Mouse (Mus musculus): Measurements from ENCODE around the gene Macf1. TPM values are rescaled to one million over a fixed set of nuclear protein-coding genes. Genes with fewer than 3 reads are reported as not detected.
A peak's percentile ranks its signal among the peaks of the same experiment; 100 is the strongest.

Macf1 gene
- polyA plus RNA-seq (2015; fragmentation: Nextera tagmentation; extraction: Ambion mirVana): 76.4 and 82.6 TPM in 2 replicates

GRCm38 (mm10) chr4:123684260-123684659 is at the start of gene Macf1:
Macf1 (minus strand) TSS chr4:123684360.
- Histone ChIP-seq H3K4me2 (peak within 1 kb of the TSS; percentile 71), H3K4me1 (peaks cover 40% of the 10 kb centered on the region), H3K27ac (no peak within 1 kb of the TSS), H3K36me3 (replicated peaks) (no peaks in the 10 kb centered on the region; the same call in 1 of the 2 replicates), H3K9ac (peak within 1 kb of the TSS; percentile 96), H3K27me3 (replicated peaks) (no peaks in the 10 kb centered on the region), H3K4me3 (peak within 1 kb of the TSS; percentile 87), H3K9me3 (no peaks in the 10 kb centered on the region)
- 83% methylated on average over 3 of the region's 3 CpGs for WGBS
- ATAC-seq (replicated peaks): no peak

- H3K9ac ChIP-seq: no peak overlapping the region
- no peaks in the 10 kb centered on the region for H3K27me3 ChIP-seq (replicated peaks)
- H3K4me3 ChIP-seq: no peak overlapping the region
- H3K9me3 ChIP-seq: no peaks in the 10 kb centered on the region
- no peaks in the 10 kb centered on the region for H3K4me1 ChIP-seq
- H3K4me2 ChIP-seq: no peak overlapping the region
- no peak overlapping the region for H3K27ac ChIP-seq
- 94% methylated on average over 9 of the region's 9 CpGs for WGBS
- 0 out of 2 replicates have a peak, but pooled peaks have one; percentile 9 for ATAC-seq (replicated peaks)
- peaks cover 20% of the 10 kb centered on the region for H3K36me3 ChIP-seq (replicated peaks)
These were observed 49.4 kb upstream of the Macf1 start for GRCm38 (mm10) chr4:123733532-123733931.

- no peak overlapping the region for H3K4me3 ChIP-seq
- H3K27me3 ChIP-seq (replicated peaks): no peaks in the 10 kb centered on the region
- no peak overlapping the region for H3K9ac ChIP-seq
- no peak overlapping the region for H3K4me2 ChIP-seq
- no peaks in the 10 kb centered on the region for H3K4me1 ChIP-seq
- no peak overlapping the region for H3K27ac ChIP-seq
- H3K36me3 ChIP-seq (replicated peaks): peaks cover 14% of the 10 kb centered on the region
- WGBS: 85% methylated on average over 2 of the region's 2 CpGs
- no peaks in the 10 kb centered on the region for H3K9me3 ChIP-seq
- ATAC-seq (replicated peaks): no peak
These were observed 48.8 kb upstream of the Macf1 start for GRCm38 (mm10) chr4:123732921-123733320.

GRCm38 (mm10) chr4:123732163-123732910 is 48.2 kb upstream of the Macf1 start:
- Histone ChIP-seq H3K4me2 (no peak overlapping the region), H3K27ac (no peak overlapping the region), H3K27me3 (replicated peaks) (no peaks in the 10 kb centered on the region), H3K36me3 (replicated peaks) (peaks cover 10% of the 10 kb centered on the region), H3K4me1 (no peaks in the 10 kb centered on the region), H3K9me3 (no peaks in the 10 kb centered on the region), H3K9ac (no peak overlapping the region), H3K4me3 (no peak overlapping the region)
- no peak for ATAC-seq (replicated peaks)
- WGBS: 89% methylated on average over 4 of the region's 4 CpGs

GRCm38 (mm10) chr4:123721761-123722160 is 37.6 kb upstream of the Macf1 start:
- Histone ChIP-seq H3K9me3 (no peaks in the 10 kb centered on the region), H3K36me3 (replicated peaks) (no peaks in the 10 kb centered on the region), H3K9ac (no peak overlapping the region), H3K4me1 (peaks cover 11% of the 10 kb centered on the region), H3K4me2 (no peak overlapping the region), H3K27me3 (replicated peaks) (no peaks in the 10 kb centered on the region), H3K4me3 (no peak overlapping the region), H3K27ac (no peak overlapping the region)
- ATAC-seq (replicated peaks): no peak
- WGBS: 84% methylated on average over 4 of the region's 4 CpGs

- Histone ChIP-seq H3K9me3 (no peaks in the 10 kb centered on the region), H3K4me1 (peaks cover 11% of the 10 kb centered on the region), H3K27ac (peak overlapping the region; percentile 74), H3K4me3 (peak overlapping the region; percentile 92), H3K9ac (peak overlapping the region; percentile 95), H3K27me3 (replicated peaks) (no peaks in the 10 kb centered on the region), H3K36me3 (replicated peaks) (peaks cover 15% of the 10 kb centered on the region), H3K4me2 (peak overlapping the region; percentile 83)
- 29% methylated on average over 7 of the region's 7 CpGs for WGBS
- peak; percentile 67 for ATAC-seq (replicated peaks)
These were observed 34.2 kb upstream of the Macf1 start for GRCm38 (mm10) chr4:123718434-123718780.

GRCm38 (mm10) chr4:123717574-123718433 is 33.6 kb upstream of the Macf1 start, which contains the start of gene Ndufs5:
Ndufs5 (minus strand) TSS chr4:123718202.
- Histone ChIP-seq H3K27me3 (replicated peaks) (no peaks in the 10 kb centered on the region), H3K4me2 (peak within 1 kb of the TSS; percentile 83), H3K9ac (peak within 1 kb of the TSS; percentile 95), H3K27ac (peak within 1 kb of the TSS; percentile 74), H3K9me3 (no peaks in the 10 kb centered on the region), H3K4me3 (peak within 1 kb of the TSS; percentile 92), H3K36me3 (replicated peaks) (peaks cover 18% of the 10 kb centered on the region), H3K4me1 (peaks cover 11% of the 10 kb centered on the region)
- ATAC-seq (replicated peaks): peak; percentile 95
- under 1% methylated on average over 40 of the region's 40 CpGs for WGBS

- peaks cover 24% of the 10 kb centered on the region for H3K36me3 ChIP-seq (replicated peaks)
- no peak overlapping the region for H3K4me2 ChIP-seq
- 100% methylated on average over 2 of the region's 3 CpGs for WGBS
- no peaks in the 10 kb centered on the region for H3K27me3 ChIP-seq (replicated peaks)
- H3K4me3 ChIP-seq: no peak overlapping the region
- no peaks in the 10 kb centered on the region for H3K9me3 ChIP-seq
- no peak for ATAC-seq (replicated peaks)
- peaks cover 5% of the 10 kb centered on the region for H3K4me1 ChIP-seq
- no peak overlapping the region for H3K9ac ChIP-seq
- no peak overlapping the region for H3K27ac ChIP-seq
These were observed 28.3 kb upstream of the Macf1 start for GRCm38 (mm10) chr4:123712431-123712830.

- Histone ChIP-seq H3K9ac (no peak overlapping the region), H3K27me3 (replicated peaks) (no peaks in the 10 kb centered on the region), H3K9me3 (no peaks in the 10 kb centered on the region), H3K27ac (no peak overlapping the region), H3K4me3 (no peak overlapping the region), H3K36me3 (replicated peaks) (0 out of 2 replicates have a peak, but pooled peaks cover 3% of the 10 kb centered on the region), H3K4me2 (no peak overlapping the region), H3K4me1 (no peaks in the 10 kb centered on the region)
- ATAC-seq (replicated peaks): no peak
- WGBS: 97% methylated on average over 5 of the region's 5 CpGs
These were observed 23.2 kb upstream of the Macf1 start for GRCm38 (mm10) chr4:123707340-123707739.

- ATAC-seq (replicated peaks): no peak
- Histone ChIP-seq H3K27me3 (replicated peaks) (no peaks in the 10 kb centered on the region), H3K4me2 (no peak overlapping the region), H3K4me3 (no peak overlapping the region), H3K27ac (no peak overlapping the region), H3K36me3 (replicated peaks) (no peaks in the 10 kb centered on the region), H3K4me1 (no peaks in the 10 kb centered on the region), H3K9me3 (no peaks in the 10 kb centered on the region), H3K9ac (no peak overlapping the region)
- 98% methylated on average over 2 of the region's 2 CpGs for WGBS
These were observed 21.2 kb upstream of the Macf1 start for GRCm38 (mm10) chr4:123705340-123705739.

- ATAC-seq (replicated peaks): no peak
These were observed 9.2 kb upstream of the Macf1 start for GRCm38 (mm10) chr4:123693384-123693783.

GRCm38 (mm10) chr4:123692071-123692470 is 7.9 kb upstream of the Macf1 start:
- 86% methylated on average over 3 of the region's 3 CpGs for WGBS
- Histone ChIP-seq H3K4me1 (no peaks in the 10 kb centered on the region), H3K27me3 (replicated peaks) (no peaks in the 10 kb centered on the region), H3K27ac (no peak overlapping the region), H3K9ac (no peak overlapping the region), H3K4me2 (no peak overlapping the region), H3K36me3 (replicated peaks) (no peaks in the 10 kb centered on the region), H3K4me3 (no peak overlapping the region), H3K9me3 (no peaks in the 10 kb centered on the region)
- no peak for ATAC-seq (replicated peaks)

More at GRCm38 (mm10) chr4:123693384-123693783, 9.2 kb upstream of the Macf1 start:
- no peak overlapping the region for H3K4me2 ChIP-seq
- H3K27ac ChIP-seq: no peak overlapping the region
- 83% methylated on average over 12 of the region's 12 CpGs for WGBS
- H3K9me3 ChIP-seq: no peaks in the 10 kb centered on the region
- H3K27me3 ChIP-seq (replicated peaks): no peaks in the 10 kb centered on the region
- H3K4me1 ChIP-seq: no peaks in the 10 kb centered on the region
- no peaks in the 10 kb centered on the region for H3K36me3 ChIP-seq (replicated peaks)
- H3K9ac ChIP-seq: no peak overlapping the region
- no peak overlapping the region for H3K4me3 ChIP-seq

All from midbrain, embryonic 15.5 days (tissue).